Mouse (Mus musculus): Measurements from ENCODE around the gene Sdr9c7.

Gene Sdr9c7

GRCm38 (mm10) chr10:127898218-127898617 lies at the start of gene Sdr9c7:
Gene Sdr9c7 (plus strand): TSS chr10:127898518.
- DNase-seq: no peak

- DNase-seq: no peak
These were observed 48.7 kb upstream of the Sdr9c7 start, which contains the start of gene Rdh19 for GRCm38 (mm10) chr10:127849628-127850027. Gene Rdh19 (plus strand): TSS chr10:127849928.

DNA sequence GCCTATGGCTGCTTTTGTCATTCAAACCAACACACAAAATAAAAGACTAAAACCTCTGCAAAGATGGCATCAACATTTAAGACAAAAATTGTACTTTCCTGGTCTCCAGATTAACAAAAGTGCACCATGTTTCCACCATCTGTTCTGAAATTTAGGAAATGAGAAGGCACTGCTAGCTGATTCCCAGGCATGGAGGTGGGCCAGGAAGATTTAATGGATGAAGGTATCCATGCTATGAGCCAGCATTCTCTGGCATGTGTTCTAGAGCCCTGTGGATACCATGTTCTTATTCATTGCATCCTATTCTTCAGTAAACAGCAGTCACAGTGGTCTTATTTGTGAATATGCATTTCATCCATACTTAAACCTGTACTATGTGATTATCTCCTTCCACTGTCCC lies 41.9 kb upstream of the Sdr9c7 start:
- no peak for DNase-seq

DNA sequence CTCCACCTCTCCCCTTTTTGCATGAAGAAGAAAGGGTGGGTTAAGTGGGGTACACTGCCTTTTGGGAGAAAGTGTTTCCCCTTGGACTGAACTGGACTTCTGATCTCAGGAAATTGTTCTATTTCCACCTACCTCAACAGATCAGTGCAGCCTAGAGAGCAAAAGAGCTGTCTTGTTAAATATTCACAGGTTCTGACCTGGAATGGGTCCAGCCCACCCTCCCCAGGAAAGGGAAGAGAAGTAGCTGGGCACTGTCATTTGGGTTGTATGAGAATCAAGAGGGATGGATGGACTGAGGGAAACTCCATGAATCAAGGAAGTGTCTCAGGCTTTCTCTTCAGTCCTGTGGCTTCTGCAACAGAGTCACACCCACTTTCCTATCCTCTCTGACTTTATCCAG lies 33.4 kb upstream of the Sdr9c7 start:
- peak; percentile 68 for DNase-seq

GRCm38 (mm10) chr10:127866232-127866631 lies 32.1 kb upstream of the Sdr9c7 start, which contains the start of gene Rdh16f2:
Gene Rdh16f2 (plus strand): TSS chr10:127866474.
- no peak for DNase-seq

DNA sequence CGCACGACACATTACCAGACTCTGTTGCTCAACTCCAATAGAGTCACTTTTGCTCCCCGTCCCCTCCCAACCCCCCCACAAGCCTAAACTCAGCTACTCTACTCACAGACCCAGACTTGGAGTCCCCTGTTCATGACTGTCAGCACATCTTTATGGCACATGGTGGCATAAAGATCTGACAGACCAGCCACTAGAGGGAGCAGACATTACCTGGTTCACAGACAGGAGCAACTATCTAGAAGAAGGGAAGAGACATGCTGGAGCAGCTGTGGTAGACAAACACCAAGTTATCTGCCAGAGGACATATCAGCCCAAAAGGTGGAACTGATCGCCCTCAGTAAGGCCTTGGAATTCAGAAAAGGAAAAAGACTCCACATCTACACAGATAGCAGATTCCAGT lies 25.8 kb upstream of the Sdr9c7 start:
- peak; percentile 39 for DNase-seq

- DNase-seq: peak; percentile 85
These were observed 20.6 kb upstream of the Sdr9c7 start for GRCm38 (mm10) chr10:127877681-127878080.

DNA sequence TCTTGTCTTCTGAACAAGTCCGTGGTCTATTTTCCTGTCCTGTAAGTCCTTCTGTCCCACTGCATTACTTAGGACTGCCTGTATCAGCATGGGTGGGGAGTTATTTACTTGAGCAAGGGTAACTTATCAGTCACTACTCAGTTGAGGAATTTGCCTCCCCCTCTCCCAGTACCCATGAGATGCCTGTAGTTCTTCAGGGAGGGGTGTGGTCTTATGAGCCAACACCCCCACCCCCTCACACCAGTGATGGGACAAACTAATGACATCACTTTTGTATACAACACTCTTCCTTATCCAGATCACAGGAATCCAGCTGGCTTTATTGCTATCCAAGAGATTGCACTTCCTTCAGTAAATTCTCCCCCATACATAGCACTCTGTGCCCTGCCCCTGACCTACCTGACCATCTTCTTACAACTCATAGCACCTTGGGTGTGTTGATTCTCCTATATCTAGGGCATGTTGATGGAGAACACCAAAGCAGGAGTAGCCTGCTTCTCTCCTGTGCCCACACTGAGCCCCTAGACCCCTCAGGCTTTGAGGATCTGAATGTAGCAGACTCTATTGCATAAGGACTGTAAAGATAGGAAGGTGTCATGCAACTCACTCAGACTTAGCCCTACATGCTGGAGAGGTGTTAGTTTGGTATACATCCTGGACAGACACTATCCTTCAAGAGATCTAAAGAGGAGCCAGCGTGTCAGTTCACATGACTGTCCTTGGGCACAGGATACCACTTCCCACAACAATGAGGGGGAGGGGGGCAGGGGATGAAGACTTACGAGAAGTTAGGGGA lies 19.9 kb upstream of the Sdr9c7 start:
- no peak for DNase-seq

- DNase-seq: peak; percentile 63
These were observed 19.1 kb upstream of the Sdr9c7 start for GRCm38 (mm10) chr10:127879155-127879688.

DNA sequence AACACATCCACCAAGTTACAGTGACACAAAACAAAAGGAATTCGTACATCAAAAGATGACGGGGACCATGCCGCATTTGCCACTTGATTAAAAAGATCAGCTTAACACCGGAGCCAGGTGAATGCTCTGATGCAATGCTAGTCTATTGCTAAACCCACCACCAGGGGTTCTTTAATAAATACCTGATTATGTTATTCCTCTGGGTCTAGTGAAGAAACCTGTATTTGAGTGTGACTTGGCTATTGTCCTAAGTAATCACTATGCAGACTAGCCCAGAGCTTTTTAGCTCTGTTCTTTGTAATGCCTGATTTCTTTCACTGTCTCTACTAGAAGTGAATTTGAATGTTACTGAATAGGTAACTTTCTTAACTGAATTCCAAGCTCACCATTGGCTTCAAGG lies 17.3 kb upstream of the Sdr9c7 start:
- DNase-seq: no peak

- DNase-seq: peak; percentile 46
These were observed 11.8 kb upstream of the Sdr9c7 start for GRCm38 (mm10) chr10:127886551-127886950.

DNA sequence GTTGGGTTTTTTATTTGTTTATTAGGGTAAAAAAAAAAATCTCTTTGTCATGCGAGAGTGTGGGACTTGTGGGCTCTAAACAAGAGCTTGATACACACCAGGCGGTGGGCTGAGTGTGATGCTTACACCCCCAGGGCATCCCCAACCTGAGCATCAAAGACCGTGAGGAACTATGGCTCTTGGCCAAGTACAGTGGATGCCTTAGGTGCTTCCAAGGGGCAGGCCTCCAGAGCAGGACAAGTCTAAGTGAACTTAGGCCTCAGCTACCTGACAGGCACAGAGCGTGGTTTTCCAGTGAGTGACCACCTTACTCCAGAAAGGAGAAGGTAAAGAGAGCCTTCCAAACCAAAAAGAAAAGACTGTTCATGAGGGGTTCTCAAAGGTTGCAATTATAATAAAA lies 11.3 kb upstream of the Sdr9c7 start:
- DNase-seq: peak; percentile 37

DNA sequence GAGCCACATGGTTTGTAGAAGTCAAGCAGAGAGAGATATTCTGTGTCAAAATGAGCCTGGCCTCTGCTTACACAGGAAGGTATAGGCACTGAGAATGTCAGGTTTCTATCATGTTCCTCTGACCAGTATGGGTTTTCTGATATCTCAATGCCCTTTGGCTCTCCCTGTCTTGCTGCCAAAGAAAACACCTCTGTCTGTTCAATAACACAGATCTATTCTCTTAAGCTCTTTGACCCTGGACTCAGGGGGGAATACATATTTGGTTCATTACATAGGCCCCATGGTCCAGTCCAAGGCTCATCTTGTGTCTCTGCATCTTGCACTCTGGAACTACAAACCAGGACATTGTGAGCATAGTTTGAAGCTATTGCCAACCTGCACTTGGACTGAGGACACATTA lies 9.7 kb upstream of the Sdr9c7 start, which contains the start of gene Rdh7:
Gene Rdh7, minus strand, starts transcription at position 213 of the 400 bp plus-strand sequence.
- DNase-seq: no peak

- DNase-seq: no peak
These were observed 6.8 kb upstream of the Sdr9c7 start for GRCm38 (mm10) chr10:127891481-127891880.

DNA sequence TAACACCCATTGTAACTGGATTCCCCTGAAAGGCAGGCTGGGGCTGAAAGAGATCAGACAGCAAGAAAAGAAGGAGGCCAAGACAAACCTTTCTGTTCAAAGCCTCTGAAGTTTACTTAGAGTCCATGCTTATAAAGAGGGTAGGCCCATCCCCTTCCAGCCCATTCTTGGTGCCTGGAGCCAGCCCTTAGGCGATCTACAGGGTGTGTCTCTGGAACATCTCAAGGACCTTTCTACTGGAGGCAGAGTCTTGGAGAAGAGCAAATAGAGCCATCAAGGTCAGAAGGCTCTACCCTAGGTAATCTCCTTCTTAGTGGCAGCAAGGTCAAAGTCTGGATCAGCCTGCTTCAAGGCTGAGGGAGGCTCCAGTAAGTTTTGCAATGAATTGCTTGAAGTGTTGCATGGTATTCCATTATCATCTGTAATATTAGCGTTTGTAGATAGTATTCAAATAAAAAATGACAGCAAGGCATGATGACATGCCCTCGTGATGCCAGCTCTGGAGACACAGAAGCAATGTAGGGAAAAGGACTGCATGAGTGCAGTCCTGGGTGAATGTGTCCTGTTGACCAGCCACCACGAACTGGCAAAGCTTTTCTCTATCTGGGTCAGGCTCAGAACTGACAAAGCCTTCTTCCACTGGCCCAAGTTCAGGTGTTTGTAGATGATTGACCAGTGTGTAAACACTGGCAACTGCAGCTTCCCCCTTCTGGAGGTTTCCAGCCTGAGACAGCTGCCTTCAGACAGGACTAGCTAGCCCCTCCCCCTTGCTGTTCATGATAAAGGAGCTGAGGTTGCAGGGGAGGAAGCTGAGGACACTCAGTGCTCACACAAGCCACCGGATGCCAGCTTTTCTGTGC lies 4.9 kb upstream of the Sdr9c7 start:
- DNase-seq: peak; percentile 68

DNA sequence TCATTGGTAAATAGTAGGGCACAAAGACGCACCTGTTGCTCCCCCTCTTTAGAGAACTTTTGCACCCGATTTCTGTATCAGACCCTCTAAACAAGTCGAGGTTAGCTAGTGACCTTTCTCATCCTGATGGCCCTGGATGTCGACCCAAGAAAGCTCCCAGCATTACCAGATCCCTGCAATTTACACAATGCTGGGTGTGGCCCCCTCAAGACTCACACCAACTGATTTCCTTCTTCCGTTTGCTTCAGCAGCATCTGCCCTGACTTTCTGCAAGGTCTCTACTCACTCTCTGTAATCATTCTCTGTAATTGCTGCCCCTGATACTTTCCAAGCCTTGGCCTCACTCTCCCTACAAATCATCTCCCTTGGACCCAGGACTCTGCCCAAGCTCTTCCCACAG lies 1.6 kb upstream of the Sdr9c7 start:
- DNase-seq: no peak

- no peak for DNase-seq
These were observed 812 bp upstream of the Sdr9c7 start for GRCm38 (mm10) chr10:127897506-127897905.

GRCm38 (mm10) chr10:127899783-127900182 lies 1.5 kb downstream of the Sdr9c7 start:
- peak; percentile 19 for DNase-seq

GRCm38 (mm10) chr10:127901751-127902150 lies 3.4 kb downstream of the Sdr9c7 start:
- no peak for DNase-seq

DNA sequence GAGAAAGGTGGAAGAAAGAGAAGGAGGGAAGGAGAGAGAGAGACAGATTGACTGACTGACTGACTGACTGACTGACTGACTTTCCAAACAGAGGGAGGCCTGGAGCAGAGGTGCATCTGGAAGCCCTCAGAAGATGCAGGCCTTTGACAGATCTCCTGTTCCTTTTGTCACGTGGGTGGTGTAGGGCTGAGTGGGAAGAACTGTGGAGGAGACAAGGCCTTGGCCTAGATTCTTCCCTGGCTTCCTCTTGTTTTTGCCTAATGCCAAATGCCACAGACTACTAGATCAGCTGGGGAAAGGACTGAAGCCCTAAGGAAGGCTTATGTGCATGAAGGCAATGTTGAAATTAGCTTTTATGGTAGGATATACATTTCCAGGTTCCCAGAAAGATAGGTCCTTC lies 4.8 kb downstream of the Sdr9c7 start:
- no peak for DNase-seq

GRCm38 (mm10) chr10:127904718-127905446 lies 6.6 kb downstream of the Sdr9c7 start:
- DNase-seq: peak; percentile 53

DNA sequence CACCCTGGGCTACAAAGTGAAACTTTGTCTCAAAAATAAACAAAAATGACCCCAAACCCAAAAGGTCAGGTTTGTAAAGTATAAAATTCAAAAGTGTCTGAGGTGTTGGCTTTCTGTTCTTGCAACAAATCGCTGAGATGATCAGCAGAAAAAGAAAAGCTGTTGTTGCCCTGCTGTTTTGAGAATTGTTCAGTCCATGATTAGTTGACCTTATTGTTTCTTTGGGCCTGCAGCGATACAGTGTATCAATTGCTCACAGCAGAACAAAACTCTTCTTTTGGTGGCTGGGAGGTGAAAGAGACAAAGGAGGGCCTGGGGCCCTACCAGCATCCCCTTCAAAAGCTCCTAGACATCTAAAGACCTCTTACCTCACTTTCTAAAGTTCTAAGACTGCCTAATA lies 7.8 kb downstream of the Sdr9c7 start:
- no peak for DNase-seq
